22 mouse cellular contexts compared by ENCODE assay signal in the genomic region with DNA sequence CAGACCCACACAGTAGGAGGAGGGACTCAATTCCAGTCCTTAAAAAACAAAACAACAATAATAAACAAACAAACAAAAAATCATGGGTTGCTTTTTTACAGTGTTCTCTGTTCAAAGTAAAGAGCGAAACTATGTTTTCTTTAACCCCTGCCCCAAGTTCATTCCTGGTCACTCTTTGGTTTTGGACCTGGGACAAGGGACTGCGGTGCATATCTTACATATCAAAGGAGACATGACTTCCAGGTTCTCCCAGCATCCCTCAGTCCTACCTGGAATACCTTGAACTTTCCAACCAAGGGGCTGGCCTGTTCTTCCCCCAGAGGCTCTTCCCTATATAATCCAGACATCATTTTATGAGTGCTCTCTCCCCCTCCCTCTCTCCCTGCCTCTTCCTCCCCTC. TPM values are rescaled to one million over a fixed set of nuclear protein-coding genes. Genes with fewer than 3 reads are reported as not detected.
DNase-seq lines count a peak whose midpoint lies in the region; ATAC-seq and TF ChIP-seq lines count a peak whose summit lies in the region.
"Had no signal": no experiment of that assay in that cellular context is flagged by ENCODE, and none has a peak within 500 bp of the region (broad histone marks: within the 10 kb centered on the region; RNA-seq: fewer than 3 reads in every experiment).

No protein-coding gene starts in this region.

- no peaks in the 10 kb centered on the region for H3K27me3 ChIP-seq in heart, adult 2 months (ENCODE audit: control insufficient read depth, insufficient read depth, low read length)
- peaks cover 11% of the 10 kb centered on the region for H3K27me3 ChIP-seq in limb, embryonic 10.5 days (ENCODE audit: low read depth, poor library complexity, severe bottlenecking)
- no peaks in the 10 kb centered on the region for H3K27me3 ChIP-seq in stomach, postnatal 0 days (ENCODE audit: control insufficient read depth, insufficient read depth, low read length)

- H3K36me3 ChIP-seq in heart, adult 2 months (ENCODE audit: control insufficient read depth, insufficient read depth, low read length) = no peaks in the 10 kb centered on the region
- H3K36me3 ChIP-seq in limb, embryonic 10.5 days = no peaks in the 10 kb centered on the region
- no peaks in the 10 kb centered on the region for H3K36me3 ChIP-seq in stomach, postnatal 0 days (ENCODE audit: control insufficient read depth, insufficient read depth, low read length)
- H3K36me3 ChIP-seq: embryonic facial prominence, embryonic 12.5 days; forebrain, embryonic 10.5 days; forebrain, embryonic 12.5 days had no signal

- H3K79me2 ChIP-seq in heart, adult 2 months (replicated peaks; ENCODE audit: control insufficient read depth, insufficient read depth, low read length) = no peaks in the 10 kb centered on the region

- intact Hi-C loops in heart, adult 2 months (cut with DNase I) = no loop called here

- DNase-seq in heart, adult 11 months = peak; percentile 53
- DNase-seq in heart, adult 2 months = no peak
- no peak for DNase-seq in limb, embryonic 10.5 days (ENCODE audit: low spot score)
- DNase-seq in stomach, postnatal 0 days (ENCODE audit: low spot score) = no peak
- no peak for DNase-seq in liver
- DNase-seq: adrenal gland, adult 2 months; adrenal gland, postnatal 10 days; adrenal gland, postnatal 25 days; cerebellum, adult 11-12 months; cerebellum, adult 2 months; cerebellum, adult 9-11 months; cerebellum, postnatal 14 days; cerebellum, postnatal 36 days; embryo, embryonic 11 days had no signal

- H3K4me3 ChIP-seq in heart, adult 2 months = no peak overlapping the region
- no peak overlapping the region for H3K4me3 ChIP-seq in bone marrow macrophage, adult 2 months (ENCODE audit: insufficient read depth, low read length)
- H3K4me3 ChIP-seq in limb, embryonic 10.5 days = no peak overlapping the region
- no peak overlapping the region for H3K4me3 ChIP-seq in stomach, postnatal 0 days (ENCODE audit: low read depth, low read length)
- H3K4me3 ChIP-seq: embryonic facial prominence, embryonic 12.5 days; erythroblast, embryonic 14.5 days; forebrain, embryonic 10.5 days; forebrain, embryonic 12.5 days had no signal

- no peaks in the 10 kb centered on the region for H3K9me3 ChIP-seq in limb, embryonic 10.5 days (replicated peaks)
- H3K9me3 ChIP-seq in stomach, postnatal 0 days (ENCODE audit: control insufficient read depth, low read length) = no peaks in the 10 kb centered on the region
- H3K9me3 ChIP-seq: forebrain, embryonic 10.5 days; forebrain, embryonic 12.5 days had no signal

- ATAC-seq in stomach, postnatal 0 days (ENCODE audit: low FRiP score, low TSS enrichment) = no peak
- ATAC-seq in inflammation-experienced regulatory T-cells, adult 6 months = no peak
- ATAC-seq: forebrain, embryonic 14.5 days; forebrain, embryonic 16.5 days had no signal

- WGBS in heart, adult 2 months = 89% methylated on average over 2 of the region's 2 CpGs
- 88% methylated on average over 2 of the region's 2 CpGs for whole genome bisulfite sequencing in limb, embryonic 10.5 days
- 79% methylated on average over 2 of the region's 2 CpGs for WGBS in stomach, postnatal 0 days

- no peak overlapping the region for H3K9ac ChIP-seq in heart, adult 2 months (ENCODE audit: low read depth, low read length)
- no peak overlapping the region for H3K9ac ChIP-seq in stomach, postnatal 0 days (ENCODE audit: low read length)
- H3K9ac ChIP-seq: forebrain, embryonic 12.5 days had no signal

- H3K4me1 ChIP-seq in heart, adult 2 months (ENCODE audit: control insufficient read depth, insufficient read depth, low read length) = peaks cover 3% of the 10 kb centered on the region
- H3K4me1 ChIP-seq in bone marrow macrophage, adult 2 months (ENCODE audit: control insufficient read depth, insufficient read depth, low read length) = peaks cover 47% of the 10 kb centered on the region
- peaks cover 58% of the 10 kb centered on the region for H3K4me1 ChIP-seq in limb, embryonic 10.5 days
- peaks cover 6% of the 10 kb centered on the region for H3K4me1 ChIP-seq in stomach, postnatal 0 days (replicated peaks; ENCODE audit: control insufficient read depth, insufficient read depth)

- TF ChIP-seq POLR2A in heart, adult 2 months (IDR thresholded peaks at IDR 0.05; ENCODE audit: insufficient read depth, low read depth, low read length) = no peak
- no peak for TF ChIP-seq POLR2A in bone marrow macrophage, adult 2 months (IDR thresholded peaks at IDR 0.05; ENCODE audit: borderline replicate concordance, low read depth, low read length)

- no peak for TF ChIP-seq EP300 in heart, adult 2 months (IDR thresholded peaks at IDR 0.05; ENCODE audit: insufficient read depth, low read depth, low read length)
- TF ChIP-seq EP300 in stomach, postnatal 0 days (optimal IDR thresholded peaks at IDR 0.05) = no peak

- no peak overlapping the region for H3K27ac ChIP-seq in heart, adult 2 months
- H3K27ac ChIP-seq in bone marrow macrophage, adult 2 months (ENCODE audit: insufficient read depth, low read depth, low read length) = peak overlapping the region; percentile 50; the same call in 1 of the 2 replicates
- 0 out of 2 replicates have a peak overlapping the region, but pooled peaks have one; percentile 51 for H3K27ac ChIP-seq in limb, embryonic 10.5 days
- 0 out of 2 replicates have a peak overlapping the region, but pooled peaks have one; percentile 49 for H3K27ac ChIP-seq in stomach, postnatal 0 days (replicated peaks)
- H3K27ac ChIP-seq: forebrain, embryonic 12.5 days had no signal

- TF ChIP-seq CTCF in heart, adult 2 months (IDR thresholded peaks at IDR 0.05) = no peak
- no peak for TF ChIP-seq CTCF in bone marrow macrophage, adult 2 months (IDR thresholded peaks at IDR 0.05; ENCODE audit: low read depth, low read length)
- TF ChIP-seq CTCF in stomach, postnatal 0 days (IDR thresholded peaks at IDR 0.05; ENCODE audit: low read depth) = no peak

- no peak overlapping the region for H3K4me2 ChIP-seq in stomach, postnatal 0 days (replicated peaks; ENCODE audit: low read depth)
- H3K4me2 ChIP-seq: forebrain, embryonic 12.5 days had no signal

RNA-seq across cellular contexts. Expression of gene Hnrnpa3, which starts 47.1 kb away (rescaled TPM):
- total RNA-seq in heart, adult 2 months (2021) = 100 to 1,000 TPM; 177 to 180 TPM
- 18.5 and 44.9 TPM in 2 replicates for polyA plus RNA-seq in heart, adult 2 months (2012; rRNA removed)
- 183 and 208 TPM in 2 replicates for polyA plus RNA-seq in bone marrow macrophage, adult 2 months (2012; ENCODE audit: insufficient read depth, insufficient read length, missing spikeins)
- 352 and 369 TPM in 2 replicates for polyA plus RNA-seq in limb, embryonic 10.5 days (2016; fragmentation: Nextera tagmentation; extraction: Ambion mirVana)
- 116 and 127 TPM in 2 replicates for polyA plus RNA-seq in stomach, postnatal 0 days (2015; fragmentation: Nextera tagmentation; extraction: Ambion mirVana)
- 100 to 1,000 TPM in 2 of 3 experiments, 10 to 100 TPM in 1; 98.6 to 213 (median 185) TPM for polyA plus RNA-seq in inflammation-experienced regulatory T-cells, adult 6 months (2017; shearing (Covaris generic))
